In genomic region chr17:85995727-85996126, GRCm38 (mm10) we compare ENCODE assay signal across 9 mouse cellular contexts.
DNase-seq lines count a peak whose midpoint lies in the region; ATAC-seq and TF ChIP-seq lines count a peak whose summit lies in the region.
"Had no signal": no experiment of that assay in that cellular context is flagged by ENCODE, and none has a peak within 500 bp of the region (broad histone marks: within the 10 kb centered on the region; RNA-seq: fewer than 3 reads in every experiment).

No protein-coding gene starts in this region.

- WGBS in intestine, embryonic 16.5 days: 70% methylated on average over 2 of the region's 2 CpGs
- 73% methylated on average over 2 of the region's 2 CpGs for WGBS in intestine, postnatal 0 days
- WGBS in lung, postnatal 0 days: 51% methylated on average over 2 of the region's 2 CpGs

- ATAC-seq in intestine, embryonic 16.5 days: 0 out of 2 replicates have a peak, but pooled peaks have one; percentile 42
- no peak for ATAC-seq in intestine, postnatal 0 days
- ATAC-seq in lung, postnatal 0 days: peak; percentile 58; the same call in 1 of the 2 replicates

- H3K4me3 ChIP-seq in intestine, embryonic 16.5 days (ENCODE audit: low read length): no peak overlapping the region
- no peak overlapping the region for H3K4me3 ChIP-seq in intestine, postnatal 0 days (ENCODE audit: low read depth, low read length)
- H3K4me3 ChIP-seq in lung, postnatal 0 days (ENCODE audit: low read depth, low read length): no peak overlapping the region
- H3K4me3 ChIP-seq: erythroblast, embryonic 14.5 days had no signal

- no peaks in the 10 kb centered on the region for H3K4me1 ChIP-seq in intestine, embryonic 16.5 days (ENCODE audit: control insufficient read depth, insufficient read depth, low read length)
- no peaks in the 10 kb centered on the region for H3K4me1 ChIP-seq in intestine, postnatal 0 days (replicated peaks; ENCODE audit: control insufficient read depth, insufficient read depth, low read length)
- no peaks in the 10 kb centered on the region for H3K4me1 ChIP-seq in lung, postnatal 0 days (ENCODE audit: insufficient read depth, low read depth, low read length)

- H3K36me3 ChIP-seq in intestine, embryonic 16.5 days (ENCODE audit: control insufficient read depth, insufficient read depth, low read length): 0 out of 2 replicates have a peak, but pooled peaks cover 7% of the 10 kb centered on the region
- H3K36me3 ChIP-seq in intestine, postnatal 0 days (ENCODE audit: control insufficient read depth, insufficient read depth): peaks cover 17% of the 10 kb centered on the region; the same call in 1 of the 2 replicates
- H3K36me3 ChIP-seq in lung, postnatal 0 days (ENCODE audit: insufficient read depth, low read length): no peaks in the 10 kb centered on the region

- H3K27ac ChIP-seq in intestine, embryonic 16.5 days (ENCODE audit: low read length): no peak overlapping the region
- no peak overlapping the region for H3K27ac ChIP-seq in intestine, postnatal 0 days (ENCODE audit: low read depth, low read length)
- H3K27ac ChIP-seq in lung, postnatal 0 days (ENCODE audit: low read length): no peak overlapping the region

- TF ChIP-seq CTCF in intestine, postnatal 0 days (IDR thresholded peaks at IDR 0.05; ENCODE audit: low read depth): no peak
- TF ChIP-seq CTCF in lung, postnatal 0 days (IDR thresholded peaks at IDR 0.05): no peak

- DNase-seq in cerebellum, adult 18-20 months: peak; percentile 35 to 55
- peak; percentile 74 for DNase-seq in gastrocnemius, postnatal 10 days
- peak; percentile 89 to 95 for DNase-seq in kidney, postnatal 36 days
- peak; percentile 67 for DNase-seq in lung, postnatal 0 days (ENCODE audit: low spot score)
- peak; percentile 55 for DNase-seq in urinary bladder, postnatal 14 days (ENCODE audit: low spot score)
- DNase-seq in spleen, postnatal 36 days (ENCODE audit: low spot score in 2 of 2): no peak

- H3K27me3 ChIP-seq in intestine, embryonic 16.5 days (replicated peaks; ENCODE audit: control insufficient read depth, insufficient read depth, low read length): no peaks in the 10 kb centered on the region
- H3K27me3 ChIP-seq in intestine, postnatal 0 days (replicated peaks; ENCODE audit: control insufficient read depth, insufficient read depth, low read length): no peaks in the 10 kb centered on the region
- no peaks in the 10 kb centered on the region for H3K27me3 ChIP-seq in lung, postnatal 0 days (replicated peaks; ENCODE audit: insufficient read depth, low read length)

- no peak overlapping the region for H3K4me2 ChIP-seq in intestine, embryonic 16.5 days (ENCODE audit: low read depth, low read length)
- H3K4me2 ChIP-seq in intestine, postnatal 0 days (replicated peaks; ENCODE audit: low read depth): no peak overlapping the region
- H3K4me2 ChIP-seq in lung, postnatal 0 days (replicated peaks; ENCODE audit: low read depth, low read length): no peak overlapping the region

- H3K9me3 ChIP-seq in intestine, embryonic 16.5 days (ENCODE audit: control insufficient read depth, low read length): no peaks in the 10 kb centered on the region
- H3K9me3 ChIP-seq in intestine, postnatal 0 days (ENCODE audit: control insufficient read depth): no peaks in the 10 kb centered on the region
- peaks cover 10% of the 10 kb centered on the region; the same call in 1 of the 2 replicates for H3K9me3 ChIP-seq in lung, postnatal 0 days (ENCODE audit: low read length)

- no peak for TF ChIP-seq EP300 in lung, postnatal 0 days (IDR thresholded peaks at IDR 0.05)

- no peak overlapping the region for H3K9ac ChIP-seq in intestine, embryonic 16.5 days (ENCODE audit: low read depth, low read length)
- no peak overlapping the region for H3K9ac ChIP-seq in intestine, postnatal 0 days (ENCODE audit: low read depth, low read length)
- H3K9ac ChIP-seq in lung, postnatal 0 days (replicated peaks; ENCODE audit: low read depth): no peak overlapping the region

Comparison
In these comparisons a context has a peak if more than half of its experiments do, and no peak if none do; other contexts are left out.
1. DNase-seq: peak in cerebellum, adult 18-20 months (2 of 2), gastrocnemius, postnatal 10 days (single experiment), kidney, postnatal 36 days (2 of 2), lung, postnatal 0 days (single experiment) and urinary bladder, postnatal 14 days (single experiment); none in spleen, postnatal 36 days (0 of 2).